Mouse (Mus musculus): ENCODE measurements around the gene Gm20388. TPM values are rescaled to one million over a fixed set of nuclear protein-coding genes. Genes with fewer than 3 reads are reported as not detected.

Gm20388 gene
- polyA plus RNA-seq, 1 experiment, result 28.1 TPM

- no peak overlapping the region for H3K4me3 ChIP-seq (ENCODE audit: low read depth, low read length)
- H3K36me3 ChIP-seq (ENCODE audit: control insufficient read depth, insufficient read depth, low read length, poor library complexity, severe bottlenecking), result no peaks in the 10 kb centered on the region
- no peaks in the 10 kb centered on the region for H3K27me3 ChIP-seq (ENCODE audit: control insufficient read depth, insufficient read depth, low read length, poor library complexity, severe bottlenecking)
- H3K4me1 ChIP-seq (ENCODE audit: control insufficient read depth, insufficient read depth, low read length), result peaks cover 3% of the 10 kb centered on the region
- H3K9ac ChIP-seq (ENCODE audit: low read depth, poor library complexity, severe bottlenecking), result no peak overlapping the region
- no peak overlapping the region for H3K27ac ChIP-seq (ENCODE audit: insufficient read depth, low read length)
- TF ChIP-seq POLR2A (IDR thresholded peaks at IDR 0.05; ENCODE audit: insufficient read depth, low read length) (no peak), EP300 (IDR thresholded peaks at IDR 0.05; ENCODE audit: insufficient read depth, low read depth, low read length) (no peak), CTCF (IDR thresholded peaks at IDR 0.05; ENCODE audit: low read depth, low read length) (no peak)
- 0 out of 2 replicates have a peak, but pooled peaks cover 3% of the 10 kb centered on the region for H3K9me3 ChIP-seq (replicated peaks; ENCODE audit: control insufficient read depth, insufficient read depth, low read length, poor library complexity, severe bottlenecking)
These were observed 37.5 kb upstream of the Gm20388 start for GRCm38 (mm10) chr8:119873181-119873580.

DNA sequence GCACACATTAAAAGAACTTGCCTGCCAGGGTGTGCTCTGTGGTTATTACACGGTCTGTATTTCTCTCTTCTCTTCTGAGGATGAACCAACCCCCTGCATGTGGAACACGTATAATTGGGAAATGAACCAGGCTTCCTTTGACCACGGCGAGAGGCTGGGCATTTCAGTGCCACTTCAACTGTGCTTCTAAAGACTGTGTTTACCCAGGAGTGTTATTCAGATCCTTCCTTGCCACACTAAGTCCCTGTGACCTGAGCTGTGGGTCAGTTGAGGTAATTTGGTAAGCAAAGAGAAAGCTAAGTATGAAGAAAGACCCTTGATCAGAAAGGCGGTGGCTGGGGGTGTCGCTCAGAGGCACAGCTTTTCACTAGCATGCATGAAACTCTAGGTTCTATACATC is 29.3 kb upstream of the Gm20388 start:
- Histone ChIP-seq H3K9ac (ENCODE audit: low read depth, poor library complexity, severe bottlenecking) (no peak overlapping the region), H3K36me3 (ENCODE audit: control insufficient read depth, insufficient read depth, low read length, poor library complexity, severe bottlenecking) (no peaks in the 10 kb centered on the region), H3K27me3 (ENCODE audit: control insufficient read depth, insufficient read depth, low read length, poor library complexity, severe bottlenecking) (no peaks in the 10 kb centered on the region), H3K27ac (ENCODE audit: insufficient read depth, low read length) (no peak overlapping the region), H3K4me3 (ENCODE audit: low read depth, low read length) (no peak overlapping the region), H3K4me1 (ENCODE audit: control insufficient read depth, insufficient read depth, low read length) (no peaks in the 10 kb centered on the region), H3K9me3 (replicated peaks; ENCODE audit: control insufficient read depth, insufficient read depth, low read length, poor library complexity, severe bottlenecking) (no peaks in the 10 kb centered on the region)
- no peak for TF ChIP-seq POLR2A (IDR thresholded peaks at IDR 0.05; ENCODE audit: insufficient read depth, low read length)
- no peak for TF ChIP-seq CTCF (IDR thresholded peaks at IDR 0.05; ENCODE audit: low read depth, low read length)
- TF ChIP-seq EP300 (IDR thresholded peaks at IDR 0.05; ENCODE audit: insufficient read depth, low read depth, low read length), result no peak

DNA sequence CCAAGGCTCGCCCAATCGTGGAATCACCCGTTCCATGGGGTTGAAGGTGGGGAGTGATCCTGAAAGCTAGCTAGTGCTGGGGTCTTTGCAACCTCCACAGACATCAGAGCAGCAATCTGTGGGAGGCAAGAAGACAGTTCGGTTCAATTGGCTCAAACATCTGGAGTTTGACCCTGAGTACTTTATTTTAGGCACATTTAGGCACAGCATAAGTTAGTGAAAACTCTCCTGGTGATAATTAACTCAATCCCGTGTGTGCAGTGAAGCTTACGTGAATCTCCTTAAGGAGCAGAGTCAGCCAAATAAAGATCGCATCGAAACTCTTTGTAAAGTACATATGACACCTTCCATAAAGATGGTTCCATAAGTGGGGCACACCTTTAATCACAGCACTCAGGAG is 28.7 kb upstream of the Gm20388 start:
- TF ChIP-seq POLR2A (IDR thresholded peaks at IDR 0.05; ENCODE audit: insufficient read depth, low read length) (no peak), CTCF (IDR thresholded peaks at IDR 0.05; ENCODE audit: low read depth, low read length) (no peak), EP300 (IDR thresholded peaks at IDR 0.05; ENCODE audit: insufficient read depth, low read depth, low read length) (no peak)
- no peak overlapping the region for H3K4me3 ChIP-seq (ENCODE audit: low read depth, low read length)
- H3K9me3 ChIP-seq (replicated peaks; ENCODE audit: control insufficient read depth, insufficient read depth, low read length, poor library complexity, severe bottlenecking), result no peaks in the 10 kb centered on the region
- no peaks in the 10 kb centered on the region for H3K36me3 ChIP-seq (ENCODE audit: control insufficient read depth, insufficient read depth, low read length, poor library complexity, severe bottlenecking)
- no peak overlapping the region for H3K27ac ChIP-seq (ENCODE audit: insufficient read depth, low read length)
- no peaks in the 10 kb centered on the region for H3K4me1 ChIP-seq (ENCODE audit: control insufficient read depth, insufficient read depth, low read length)
- no peaks in the 10 kb centered on the region for H3K27me3 ChIP-seq (ENCODE audit: control insufficient read depth, insufficient read depth, low read length, poor library complexity, severe bottlenecking)
- no peak overlapping the region for H3K9ac ChIP-seq (ENCODE audit: low read depth, poor library complexity, severe bottlenecking)

DNA sequence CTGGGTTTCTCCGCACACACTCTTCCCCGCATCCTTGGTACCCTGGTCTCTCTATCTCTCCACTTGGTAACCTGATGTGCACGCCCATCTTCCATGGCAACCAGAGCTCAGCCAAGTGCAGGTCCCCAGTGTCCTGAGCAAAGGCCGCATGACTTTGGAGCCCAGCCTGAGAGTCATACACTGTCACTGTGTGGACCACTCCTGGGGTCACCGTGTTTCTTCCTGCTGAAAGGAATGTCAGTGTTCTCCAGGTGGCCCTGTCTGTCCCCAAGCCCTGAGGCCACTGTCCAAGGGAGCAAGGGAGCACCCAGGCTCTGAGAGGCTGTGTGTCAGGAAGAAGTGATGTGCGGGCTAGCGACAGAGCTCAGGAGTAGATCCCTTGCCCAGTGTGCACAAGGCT is 27.4 kb upstream of the Gm20388 start:
- Histone ChIP-seq H3K27me3 (ENCODE audit: control insufficient read depth, insufficient read depth, low read length, poor library complexity, severe bottlenecking) (no peaks in the 10 kb centered on the region), H3K4me3 (ENCODE audit: low read depth, low read length) (no peak overlapping the region), H3K4me1 (ENCODE audit: control insufficient read depth, insufficient read depth, low read length) (no peaks in the 10 kb centered on the region), H3K27ac (ENCODE audit: insufficient read depth, low read length) (no peak overlapping the region), H3K9me3 (replicated peaks; ENCODE audit: control insufficient read depth, insufficient read depth, low read length, poor library complexity, severe bottlenecking) (no peaks in the 10 kb centered on the region), H3K9ac (ENCODE audit: low read depth, poor library complexity, severe bottlenecking) (no peak overlapping the region), H3K36me3 (ENCODE audit: control insufficient read depth, insufficient read depth, low read length, poor library complexity, severe bottlenecking) (no peaks in the 10 kb centered on the region)
- TF ChIP-seq CTCF (IDR thresholded peaks at IDR 0.05; ENCODE audit: low read depth, low read length) (no peak), EP300 (IDR thresholded peaks at IDR 0.05; ENCODE audit: insufficient read depth, low read depth, low read length) (no peak)

GRCm38 (mm10) chr8:119885612-119886011 is 25.0 kb upstream of the Gm20388 start:
- H3K36me3 ChIP-seq (ENCODE audit: control insufficient read depth, insufficient read depth, low read length, poor library complexity, severe bottlenecking), result no peaks in the 10 kb centered on the region
- H3K9ac ChIP-seq (ENCODE audit: low read depth, poor library complexity, severe bottlenecking), result no peak overlapping the region
- no peaks in the 10 kb centered on the region for H3K27me3 ChIP-seq (ENCODE audit: control insufficient read depth, insufficient read depth, low read length, poor library complexity, severe bottlenecking)
- peak overlapping the region; percentile 20; the same call in 1 of the 2 replicates for H3K27ac ChIP-seq (ENCODE audit: insufficient read depth, low read length)
- no peaks in the 10 kb centered on the region for H3K9me3 ChIP-seq (replicated peaks; ENCODE audit: control insufficient read depth, insufficient read depth, low read length, poor library complexity, severe bottlenecking)
- H3K4me3 ChIP-seq (ENCODE audit: low read depth, low read length), result no peak overlapping the region
- no peaks in the 10 kb centered on the region for H3K4me1 ChIP-seq (ENCODE audit: control insufficient read depth, insufficient read depth, low read length)
- TF ChIP-seq POLR2A (IDR thresholded peaks at IDR 0.05; ENCODE audit: insufficient read depth, low read length) (no peak), EP300 (IDR thresholded peaks at IDR 0.05; ENCODE audit: insufficient read depth, low read depth, low read length) (no peak), CTCF (IDR thresholded peaks at IDR 0.05; ENCODE audit: low read depth, low read length) (no peak)

GRCm38 (mm10) chr8:119887130-119887529 is 23.5 kb upstream of the Gm20388 start:
- TF ChIP-seq EP300 (IDR thresholded peaks at IDR 0.05; ENCODE audit: insufficient read depth, low read depth, low read length) (no peak), CTCF (IDR thresholded peaks at IDR 0.05; ENCODE audit: low read depth, low read length) (peak; percentile 96)
- Histone ChIP-seq H3K36me3 (ENCODE audit: control insufficient read depth, insufficient read depth, low read length, poor library complexity, severe bottlenecking) (no peaks in the 10 kb centered on the region), H3K4me1 (ENCODE audit: control insufficient read depth, insufficient read depth, low read length) (no peaks in the 10 kb centered on the region), H3K27me3 (ENCODE audit: control insufficient read depth, insufficient read depth, low read length, poor library complexity, severe bottlenecking) (no peaks in the 10 kb centered on the region), H3K9me3 (replicated peaks; ENCODE audit: control insufficient read depth, insufficient read depth, low read length, poor library complexity, severe bottlenecking) (no peaks in the 10 kb centered on the region), H3K9ac (ENCODE audit: low read depth, poor library complexity, severe bottlenecking) (no peak overlapping the region), H3K27ac (ENCODE audit: insufficient read depth, low read length) (no peak overlapping the region), H3K4me3 (ENCODE audit: low read depth, low read length) (no peak overlapping the region)

Measured in ES-Bruce4 (cell line).